Mouse (Mus musculus) spleen, postnatal 14 days (tissue): ENCODE measurements around the gene Grm5.

Experiments used
- DNase-seq, 2 experiments: peaks; one replicate each; pipeline ENCODE4 v3.0.0; 2021 to 2022; ENCODE audit warnings: low spot score in 2 of 2

Gene Grm5

DNA sequence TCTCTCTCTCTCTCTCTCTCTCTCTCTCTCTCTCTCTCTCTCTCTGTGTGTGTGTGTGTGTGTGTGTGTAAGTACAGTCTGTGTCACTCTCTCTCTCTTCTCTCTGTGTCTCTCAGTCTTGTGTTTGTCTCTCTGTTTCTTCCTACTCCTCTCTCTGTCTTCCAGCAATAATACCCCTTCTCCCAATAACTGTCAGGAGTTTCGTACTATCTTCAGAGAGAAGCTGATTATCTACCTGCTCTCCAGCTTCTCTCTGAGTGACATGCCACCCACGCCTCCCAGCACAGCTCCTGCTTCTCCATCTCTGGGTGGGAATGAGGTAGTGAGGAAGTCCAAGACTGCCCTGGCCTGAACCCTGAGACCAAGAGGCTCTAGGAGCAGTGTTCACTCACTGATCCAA, at the start of gene Grm5:
Gene Grm5 (plus strand): TSS at position 301 of the 400 bp plus-strand sequence.
- no peak for DNase-seq

DNA sequence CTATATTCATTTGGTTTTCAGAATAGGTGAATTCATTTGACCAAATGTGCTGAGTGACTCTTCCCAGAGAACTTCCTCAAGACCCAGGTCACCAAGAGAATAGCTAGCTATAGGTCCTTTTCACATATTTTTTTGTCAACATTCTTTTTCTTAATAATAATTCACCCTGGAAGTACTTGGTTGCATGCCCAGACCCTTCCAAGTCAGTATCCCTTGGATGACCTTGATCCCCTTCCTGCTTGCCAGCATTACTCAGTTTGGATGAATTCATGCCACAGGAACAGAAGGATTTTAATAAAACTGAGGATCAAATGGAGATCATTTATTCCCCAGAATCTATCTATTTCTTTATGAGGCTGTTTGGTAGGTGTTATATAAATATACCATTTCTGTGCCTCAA, 44.9 kb upstream of the Grm5 start:
- DNase-seq, result no peak

GRCm38 (mm10) chr7:87565300-87565699, 18.7 kb upstream of the Grm5 start:
- DNase-seq, result no peak

- DNase-seq, result no peak
Measured at GRCm38 (mm10) chr7:87566476-87566875, 17.5 kb upstream of the Grm5 start.

- DNase-seq, result no peak
Measured at GRCm38 (mm10) chr7:87584281-87584701, 323 bp downstream of the Grm5 start.

DNA sequence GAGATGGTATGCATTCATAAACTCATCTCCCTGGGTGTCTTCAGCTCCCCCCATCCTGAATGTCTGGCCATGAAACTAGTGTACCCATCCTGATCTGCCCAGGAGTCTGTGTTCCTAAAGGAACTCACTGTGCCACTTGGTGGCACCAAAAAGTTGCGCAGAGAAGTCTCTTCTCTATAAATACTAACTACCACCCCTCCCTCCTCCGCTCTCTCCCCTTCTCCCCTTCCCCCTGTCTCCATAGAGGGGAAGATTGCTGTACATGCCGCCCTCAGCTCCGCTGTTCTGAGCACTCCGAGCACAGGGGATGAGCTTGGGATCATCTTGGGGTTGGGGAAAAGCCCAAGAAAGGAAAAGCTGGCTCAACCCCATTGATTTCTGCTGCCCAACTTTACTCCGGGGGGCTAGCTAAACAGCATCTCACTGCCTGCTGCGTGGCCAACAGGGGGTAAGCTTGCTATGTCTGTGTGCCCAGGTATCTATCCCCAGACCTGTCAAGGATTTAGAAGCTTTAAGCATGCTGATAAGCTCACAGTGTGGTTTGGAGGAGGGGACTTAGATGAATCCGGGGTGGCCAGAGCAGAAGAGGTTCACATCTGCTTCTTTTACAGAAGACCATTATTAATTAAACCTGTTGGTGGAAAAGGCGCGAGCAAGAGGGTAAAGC, 2.4 kb downstream of the Grm5 start:
- DNase-seq, result no peak

GRCm38 (mm10) chr7:87587976-87588375, 4.0 kb downstream of the Grm5 start:
- no peak for DNase-seq

- DNase-seq, result no peak
Measured at GRCm38 (mm10) chr7:87626251-87626650, 42.3 kb downstream of the Grm5 start.

- DNase-seq, result no peak
Measured at GRCm38 (mm10) chr7:87635530-87635929, 51.6 kb downstream of the Grm5 start.

GRCm38 (mm10) chr7:87650610-87651009, 66.6 kb downstream of the Grm5 start:
- no peak for DNase-seq

- DNase-seq, result no peak
Measured at GRCm38 (mm10) chr7:87661794-87662193, 77.8 kb downstream of the Grm5 start.

DNA sequence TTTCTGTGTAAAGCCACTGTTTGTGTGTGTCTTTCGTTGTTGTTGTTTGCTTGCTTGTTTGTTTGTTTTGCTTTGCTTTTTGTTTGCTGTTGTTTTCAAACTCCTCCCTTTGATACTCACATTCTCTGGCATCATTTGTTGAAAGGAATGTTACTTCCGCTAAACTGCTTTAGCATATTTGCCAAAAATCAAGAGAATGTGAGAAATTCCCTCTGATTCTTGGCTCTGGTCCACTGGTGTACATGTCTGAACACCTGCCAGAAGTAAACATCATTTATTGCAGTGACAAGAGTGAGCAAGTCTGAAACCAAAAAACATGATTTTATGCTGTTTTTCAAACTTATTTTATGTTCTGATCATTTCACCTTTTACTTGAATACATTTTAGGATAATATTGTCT, 80.1 kb downstream of the Grm5 start:
- DNase-seq, result no peak

DNA sequence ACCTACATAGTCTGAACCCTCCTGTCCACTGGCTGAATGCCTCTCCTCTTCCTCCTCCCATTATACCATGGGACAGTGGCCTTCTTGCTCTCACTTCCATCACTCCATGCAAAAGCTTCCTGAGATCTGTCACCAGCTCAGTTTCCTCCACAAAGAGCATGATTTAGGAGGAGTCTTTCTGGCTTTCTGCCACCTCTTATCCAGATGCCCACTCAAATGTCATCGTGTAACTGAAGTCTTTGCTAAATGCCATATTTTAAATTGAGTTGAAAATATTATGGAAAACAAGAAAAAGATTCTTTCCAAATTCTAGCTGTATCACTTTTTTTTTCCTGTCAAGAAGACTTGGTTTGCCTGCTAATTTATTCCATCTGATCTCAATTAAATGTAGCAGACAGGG, 132.4 kb downstream of the Grm5 start:
- DNase-seq, result no peak

DNA sequence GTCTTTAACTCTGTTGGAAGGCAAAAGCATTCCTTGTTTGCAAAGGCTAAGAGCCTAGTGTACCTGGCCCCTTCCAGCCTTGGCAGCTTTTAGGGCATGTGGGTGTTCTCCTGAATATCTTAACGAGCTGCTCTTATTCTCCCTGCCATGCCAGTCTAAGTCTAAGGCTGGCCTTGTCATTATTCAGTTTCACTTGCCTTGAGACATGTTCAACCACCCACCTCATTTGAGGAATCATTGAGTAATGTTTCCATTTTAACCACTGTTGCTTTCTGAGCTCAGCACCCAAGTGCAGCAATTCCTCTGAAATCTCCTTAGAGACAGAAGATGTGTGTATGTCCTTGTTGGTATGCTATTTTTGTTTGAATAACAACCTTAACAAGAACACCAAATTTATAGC, 134.7 kb downstream of the Grm5 start:
- no peak for DNase-seq

DNA sequence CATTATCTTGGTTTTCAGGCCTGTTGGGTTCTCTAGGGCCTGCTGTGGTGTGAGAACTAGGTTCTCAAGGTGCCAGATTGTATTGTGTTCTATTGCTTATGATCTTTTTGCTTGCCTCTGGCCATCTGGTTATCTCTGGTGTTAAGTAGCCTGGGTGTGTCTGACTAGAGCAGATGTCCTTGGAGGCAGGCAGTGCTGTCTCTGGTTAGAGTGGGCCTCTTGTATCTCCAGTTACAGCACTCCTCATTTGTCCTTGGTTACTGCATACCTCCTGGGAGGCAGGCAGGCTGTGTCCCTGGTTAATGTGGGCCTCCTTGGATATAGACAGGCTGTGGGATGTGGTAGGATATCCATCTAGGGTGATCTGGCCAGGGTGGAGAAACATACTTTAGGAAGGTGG, 150.5 kb downstream of the Grm5 start:
- no peak for DNase-seq

DNA sequence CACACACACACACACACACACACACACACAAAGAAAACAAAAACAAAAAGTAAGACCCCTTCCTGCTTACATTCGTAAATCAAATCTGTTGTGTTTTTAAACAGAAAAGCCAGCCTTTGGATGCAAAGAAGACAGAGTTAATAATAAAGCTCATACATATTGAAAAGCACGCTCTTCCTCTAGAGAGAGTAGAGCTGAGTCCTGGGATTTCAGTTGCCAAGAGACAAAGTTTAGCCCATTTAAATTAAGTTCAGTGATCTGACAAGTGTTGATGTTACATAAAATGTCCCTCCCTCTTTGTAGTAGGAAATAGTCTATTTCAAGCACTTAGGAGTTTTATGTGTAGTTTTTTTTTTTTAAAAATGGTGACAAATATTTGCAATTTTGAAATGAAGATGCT, 178.0 kb downstream of the Grm5 start:
- DNase-seq, result no peak

DNA sequence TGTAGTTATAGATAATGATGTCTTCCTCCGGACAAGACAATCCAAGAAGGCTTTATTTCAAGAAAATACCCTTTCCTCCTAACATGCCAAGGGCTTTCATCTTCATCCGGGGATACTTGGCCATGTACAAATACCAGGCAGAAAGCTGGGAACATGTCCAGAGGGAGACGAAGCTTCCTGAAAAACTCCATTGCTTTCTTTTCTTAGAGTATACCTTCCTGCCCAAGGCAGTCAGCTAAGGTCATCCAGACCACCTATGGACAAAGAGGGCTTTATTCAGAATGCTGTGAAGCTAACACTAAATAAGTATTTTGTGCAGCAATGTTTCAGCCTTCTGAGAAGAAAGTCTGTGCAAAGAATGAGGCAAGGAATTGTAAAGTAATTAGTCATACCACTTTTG, 178.4 kb downstream of the Grm5 start:
- DNase-seq, result no peak

DNA sequence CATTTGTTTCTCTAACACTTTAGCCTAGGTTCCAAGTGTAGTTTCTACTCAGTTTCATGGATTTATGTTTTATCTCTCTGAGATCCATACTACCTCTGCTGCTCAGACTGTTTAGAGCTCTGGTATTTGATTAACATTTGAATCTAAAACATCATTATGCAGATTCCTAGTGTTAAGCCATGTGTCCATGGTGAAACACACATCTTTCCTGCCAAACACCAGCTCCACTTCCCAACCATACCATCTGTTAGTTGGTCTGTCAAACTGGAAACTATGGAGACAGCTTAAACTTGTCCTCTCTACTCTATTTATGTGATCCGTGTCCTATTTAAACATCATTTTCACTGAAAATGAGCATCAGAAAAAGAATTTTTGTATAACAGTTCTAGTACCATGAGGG, 203.6 kb downstream of the Grm5 start:
- no peak for DNase-seq

- DNase-seq, result no peak
Measured at GRCm38 (mm10) chr7:87788963-87789362, 205.0 kb downstream of the Grm5 start.

DNA sequence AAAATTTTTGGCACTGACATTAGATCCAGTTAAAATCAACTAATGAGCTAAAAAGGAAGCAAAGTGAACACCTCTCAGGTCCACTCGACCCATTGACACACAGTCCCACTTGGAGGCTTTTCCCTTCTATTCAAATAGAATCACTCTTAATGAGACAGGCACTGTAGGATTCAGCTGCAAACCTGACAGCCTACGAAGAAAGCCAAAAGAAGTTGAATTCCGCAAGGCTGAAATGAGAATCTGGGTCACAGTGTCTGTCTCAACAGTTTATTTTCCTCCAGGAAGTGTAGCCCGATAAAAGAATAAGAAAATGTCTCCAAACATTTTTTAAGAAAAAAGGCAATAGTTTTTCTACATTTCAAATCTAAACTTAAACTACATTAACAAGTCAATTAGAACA, 209.9 kb downstream of the Grm5 start:
- DNase-seq, result no peak

- DNase-seq, result no peak
Measured at GRCm38 (mm10) chr7:87824898-87825297, 240.9 kb downstream of the Grm5 start.

- no peak for DNase-seq
Measured at GRCm38 (mm10) chr7:87834669-87835068, 250.7 kb downstream of the Grm5 start.

DNA sequence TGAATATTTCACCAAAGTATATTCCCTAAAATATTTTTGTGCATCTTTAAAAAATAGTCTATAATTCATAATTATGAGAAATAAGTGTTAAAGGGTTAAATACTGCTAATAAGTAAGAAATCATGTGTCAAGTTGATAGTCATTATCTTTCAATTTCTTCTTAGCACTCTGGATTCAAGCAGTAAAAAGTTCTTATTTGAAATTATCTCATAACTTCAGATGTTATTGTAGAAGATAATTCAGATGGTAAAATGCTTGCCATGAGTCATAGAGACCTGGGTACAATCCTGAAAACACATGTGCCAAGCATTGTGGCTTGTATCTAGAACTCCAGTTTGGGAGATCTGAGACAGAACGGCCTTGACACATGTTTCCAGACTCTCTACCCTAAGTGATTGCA, 254.6 kb downstream of the Grm5 start:
- DNase-seq, result no peak

GRCm38 (mm10) chr7:87843496-87843895, 259.5 kb downstream of the Grm5 start:
- DNase-seq, result no peak
